In the genomic region with DNA sequence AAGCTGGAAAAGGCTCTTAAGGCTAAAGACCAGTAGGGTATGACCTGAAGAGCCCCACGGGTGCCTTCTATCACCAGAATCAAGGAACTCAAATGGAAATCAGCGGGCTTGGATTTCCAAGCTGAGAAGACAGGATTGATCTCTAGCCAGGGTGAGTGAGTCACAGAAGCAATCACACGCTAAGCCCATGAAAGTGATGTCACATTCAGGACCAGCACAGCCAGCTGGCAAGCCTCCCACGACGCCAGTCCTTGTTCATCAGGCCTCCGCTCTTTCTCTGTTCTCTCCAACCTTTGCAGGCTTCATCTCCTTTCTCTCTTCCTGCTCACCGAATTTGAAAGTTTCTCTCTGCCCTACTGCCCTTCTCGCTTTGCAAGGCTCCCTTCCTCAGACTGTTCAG, we compare ENCODE assay signal across 7 mouse cellular contexts.
DNase-seq lines count a peak whose midpoint lies in the region; ATAC-seq and TF ChIP-seq lines count a peak whose summit lies in the region.

No protein-coding gene starts in this region.

- H3K27ac ChIP-seq in layer of hippocampus, adult 2 months = no peak overlapping the region
- H3K27ac ChIP-seq in kidney, adult 2 months (ENCODE audit: insufficient read depth, low read depth, low read length) = no peak overlapping the region

- H3K27me3 ChIP-seq in kidney, adult 2 months (replicated peaks; ENCODE audit: control insufficient read depth, insufficient read depth, low read length) = no peaks in the 10 kb centered on the region

- ATAC-seq in monocyte, adult 5-6 weeks (replicated peaks; ENCODE audit: insufficient number of reproducible peaks, low FRiP score, low TSS enrichment, poor library complexity, severe bottlenecking) = no peak

- H3K4me1 ChIP-seq in kidney, adult 2 months (ENCODE audit: control insufficient read depth, insufficient read depth, low read length) = no peaks in the 10 kb centered on the region

- TF ChIP-seq POLR2A in kidney, adult 2 months (IDR thresholded peaks at IDR 0.05; ENCODE audit: low read depth, low read length) = no peak

- H3K4me3 ChIP-seq in layer of hippocampus, adult 2 months = no peak overlapping the region
- H3K4me3 ChIP-seq in kidney, adult 2 months (ENCODE audit: insufficient read depth, low read depth, low read length) = no peak overlapping the region

- no peaks in the 10 kb centered on the region for H3K36me3 ChIP-seq in kidney, adult 2 months (ENCODE audit: control insufficient read depth, insufficient read depth, low read length)

- 79% methylated on average over 8 of the region's 8 CpGs for WGBS in kidney, adult 2 months

- peak; percentile 40 to 64 for DNase-seq in layer of hippocampus, adult 2 months (ENCODE audit: low spot score in 2 of 2)
- DNase-seq in layer of hippocampus, postnatal 14 days (ENCODE audit: low spot score in 2 of 2) = no peak
- DNase-seq in adrenal gland, postnatal 36 days = peak; percentile 92 to 93
- DNase-seq in heart, postnatal 4 days = peak; percentile 86
- DNase-seq in testis, postnatal 14 days (ENCODE audit: low spot score) = peak; percentile 29
- DNase-seq in kidney, adult 2 months = no peak

- no peak for TF ChIP-seq CTCF in layer of hippocampus, adult 2 months (conservative IDR thresholded peaks at IDR 0.05)
- TF ChIP-seq CTCF in kidney, adult 2 months (conservative IDR thresholded peaks at IDR 0.05; ENCODE audit: insufficient read depth, insufficient read length, low read depth, low read length) = no peak

Comparison
In these comparisons a context has a peak if more than half of its experiments do, and no peak if none do; other contexts are left out.
1. DNase-seq: peak in layer of hippocampus, adult 2 months (2 of 2), adrenal gland, postnatal 36 days (2 of 2), heart, postnatal 4 days (single experiment) and testis, postnatal 14 days (single experiment); none in layer of hippocampus, postnatal 14 days (0 of 2) and kidney, adult 2 months (single experiment).